Mouse (Mus musculus) central nervous system, embryonic 18 days (tissue): Measurements from ENCODE around the gene Nek10. TPM values are rescaled to one million over a fixed set of nuclear protein-coding genes. Genes with fewer than 3 reads are reported as not detected.

Experiments used
- polyA plus RNA-seq: library from polyadenylated mRNA; depleted of rRNA; stranded (reverse); fragments of >200 nt; gene quantifications from 2 replicates; pipeline ENCODE4 v1.2.3, GENCODE M21; 2012; rRNA removed

The Nek10 gene
- 0.69 and 0.74 TPM in 2 replicates for polyA plus RNA-seq

DNA sequence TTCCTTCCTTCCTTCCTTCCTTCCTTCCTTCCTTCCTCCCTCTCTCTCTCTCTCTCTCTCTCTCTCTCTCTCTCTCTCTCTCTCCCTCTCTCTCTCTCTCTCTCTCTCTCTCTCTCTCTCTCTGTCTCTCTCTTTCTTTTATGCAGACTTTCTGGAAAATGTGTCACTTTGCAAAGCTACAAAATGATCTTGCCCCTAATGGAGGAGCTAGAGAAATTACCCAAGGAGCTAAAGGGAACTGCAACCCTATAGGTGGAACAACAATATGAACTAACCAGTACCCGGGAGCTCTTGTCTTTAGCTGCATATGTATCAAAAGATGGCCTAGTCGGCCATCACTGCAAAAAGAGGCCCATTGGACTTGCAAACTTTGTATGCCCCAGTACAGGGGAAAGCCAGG lies at the start of gene Nek10:
TSS of gene Nek10 (plus strand) at position 301 of the 400 bp plus-strand sequence.

Other genes with a start within 250 kb of the Nek10 start
- 23.7 and 25.3 TPM in 2 replicates for gene Slc4a7, start 101.1 kb upstream of the Nek10 start, polyA plus RNA-seq